Mouse (Mus musculus) kidney, adult 2 months (tissue): ENCODE measurements at regions not wholly inside any gene's neighbourhood (a gene's known extent, or its start where the extent isn't known, plus 50 kb on each side); places are given as distances from the start of the nearest gene placed in this dataset.

Experiments used
- CTCF ChIP-seq: fragments of 200-500 bp; conservative IDR thresholded peaks from 2 replicates; pipeline ENCODE4 v1.5.1; 2011; ENCODE audit warnings: low read depth, mild to moderate bottlenecking, control low read depth, low read length, moderate library complexity, mixed read lengths; ENCODE audit not compliant: insufficient read depth, insufficient read length
- POLR2A ChIP-seq: fragments of 200-500 bp; IDR thresholded peaks from one replicate; pipeline ENCODE4 v1.6.1; 2011; ENCODE audit warnings: low read depth, low read length, control low read depth

GRCm38 (mm10) chr13:47462148-47462547 lies 339.7 kb downstream of the Rnf144b start:
- no peak for TF ChIP-seq CTCF
- TF ChIP-seq POLR2A = no peak
